13 mouse cellular contexts compared by ENCODE assay signal in the genomic region with DNA sequence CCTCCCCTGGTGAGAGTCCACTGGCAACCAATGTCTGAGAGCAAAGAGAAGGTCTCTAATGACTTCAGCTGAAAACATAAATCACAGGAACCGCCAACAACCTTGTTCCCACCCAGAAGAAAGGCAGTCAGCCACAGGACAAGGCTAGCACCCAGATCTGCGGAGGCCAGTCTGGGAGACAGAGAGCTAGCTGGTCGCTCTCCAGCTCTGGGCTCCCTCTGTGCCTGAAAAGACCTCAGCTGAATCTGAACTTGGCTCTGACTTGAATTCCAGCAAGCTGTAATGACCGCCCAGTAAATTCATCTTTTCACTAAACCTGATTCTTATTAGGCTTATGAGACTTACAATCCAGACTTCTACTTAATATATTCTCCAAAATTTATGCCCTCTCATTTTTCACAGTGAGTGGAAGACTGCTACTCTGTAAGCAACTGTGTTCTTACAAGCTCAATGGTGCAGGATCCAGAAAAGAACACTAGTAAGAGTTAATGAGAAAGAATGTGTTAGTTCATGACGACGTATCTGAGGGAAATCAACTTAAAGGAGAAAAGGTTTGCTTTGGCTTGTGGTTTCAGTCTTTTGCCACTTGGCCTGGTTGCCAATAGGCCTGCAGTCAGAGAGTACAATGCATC.
A peak's percentile ranks its signal among the peaks of the same experiment; 100 is the strongest.
DNase-seq lines count a peak whose midpoint lies in the region; ATAC-seq and TF ChIP-seq lines count a peak whose summit lies in the region.
"Had no signal": no experiment of that assay in that cellular context is flagged by ENCODE, and none has a peak within 500 bp of the region (broad histone marks: within the 10 kb centered on the region; RNA-seq: fewer than 3 reads in every experiment).

No protein-coding gene starts in this region.

- 0 out of 2 replicates have a peak, but pooled peaks have one; percentile 44 for ATAC-seq in limb, embryonic 13.5 days (ENCODE audit: low FRiP score, low read depth)
- ATAC-seq in limb, embryonic 14.5 days (ENCODE audit: low FRiP score, low read depth) = peak; percentile 53; the same call in 1 of the 2 replicates

- no peaks in the 10 kb centered on the region for H3K36me3 ChIP-seq in heart, embryonic 10.5 days
- no peaks in the 10 kb centered on the region for H3K36me3 ChIP-seq in limb, embryonic 13.5 days
- no peaks in the 10 kb centered on the region for H3K36me3 ChIP-seq in limb, embryonic 10.5 days
- no peaks in the 10 kb centered on the region for H3K36me3 ChIP-seq in limb, embryonic 14.5 days (ENCODE audit: control insufficient read depth, insufficient read depth, low read length)
- H3K36me3 ChIP-seq: liver, embryonic 13.5 days; neural tube, embryonic 15.5 days had no signal

- no peaks in the 10 kb centered on the region for H3K9me3 ChIP-seq in heart, embryonic 10.5 days
- no peaks in the 10 kb centered on the region for H3K9me3 ChIP-seq in limb, embryonic 13.5 days
- H3K9me3 ChIP-seq in limb, embryonic 10.5 days (replicated peaks) = no peaks in the 10 kb centered on the region
- H3K9me3 ChIP-seq in limb, embryonic 14.5 days (ENCODE audit: control insufficient read depth, low read length) = no peaks in the 10 kb centered on the region
- H3K9me3 ChIP-seq: liver, embryonic 13.5 days; neural tube, embryonic 15.5 days had no signal

- DNase-seq in heart, adult 11 months = peak; percentile 97
- DNase-seq in heart, embryonic 10.5 days (ENCODE audit: low spot score) = no peak
- no peak for DNase-seq in limb, embryonic 10.5 days (ENCODE audit: low spot score)
- peak; percentile 78 for DNase-seq in gastrocnemius, adult 2 months
- DNase-seq in limb, embryonic 14.5 days (ENCODE audit: low spot score) = peak; percentile 56
- DNase-seq in left cerebral cortex, adult 8-10 months (ENCODE audit: low spot score in 2 of 2) = no peak
- no peak for DNase-seq in left cerebral cortex, adult 11 months (ENCODE audit: low spot score)
- DNase-seq: adrenal gland, postnatal 25 days; cerebellum, postnatal 25 days; liver, embryonic 13.5 days had no signal

- TF ChIP-seq CTCF in gastrocnemius, adult 2 months (IDR thresholded peaks at IDR 0.05) = no peak

- intact Hi-C loops in gastrocnemius, adult 2 months (cut with DNase I) = loop anchor here (10.0 kb wide), 2 partner anchors 116 to 144 kb away; a partner anchor contains a TSS

- H3K4me2 ChIP-seq in limb, embryonic 13.5 days (replicated peaks) = no peak overlapping the region
- no peak overlapping the region for H3K4me2 ChIP-seq in limb, embryonic 14.5 days (replicated peaks; ENCODE audit: low read depth, low read length, severe bottlenecking)
- H3K4me2 ChIP-seq: liver, embryonic 13.5 days; neural tube, embryonic 15.5 days had no signal

- WGBS in heart, embryonic 10.5 days = 87% methylated on average over 6 of the region's 6 CpGs
- 62% methylated on average over 6 of the region's 6 CpGs for WGBS in limb, embryonic 13.5 days
- WGBS in limb, embryonic 10.5 days = 92% methylated on average over 6 of the region's 6 CpGs
- WGBS in limb, embryonic 14.5 days = 56% methylated on average over 6 of the region's 6 CpGs

- no peak overlapping the region for H3K9ac ChIP-seq in limb, embryonic 13.5 days
- no peak overlapping the region for H3K9ac ChIP-seq in limb, embryonic 14.5 days (ENCODE audit: low read depth, low read length, severe bottlenecking)
- H3K9ac ChIP-seq: liver, embryonic 13.5 days; neural tube, embryonic 15.5 days had no signal

- H3K4me1 ChIP-seq in heart, embryonic 10.5 days = no peaks in the 10 kb centered on the region
- H3K4me1 ChIP-seq in limb, embryonic 13.5 days = peaks cover 10% of the 10 kb centered on the region
- H3K4me1 ChIP-seq in limb, embryonic 10.5 days = peaks cover 3% of the 10 kb centered on the region; the same call in 1 of the 2 replicates
- H3K4me1 ChIP-seq in limb, embryonic 14.5 days (ENCODE audit: control insufficient read depth, insufficient read depth, low read length) = peaks cover 11% of the 10 kb centered on the region
- H3K4me1 ChIP-seq: liver, embryonic 13.5 days; neural tube, embryonic 15.5 days had no signal

- no peak overlapping the region for H3K4me3 ChIP-seq in heart, embryonic 10.5 days
- no peak overlapping the region for H3K4me3 ChIP-seq in limb, embryonic 13.5 days
- H3K4me3 ChIP-seq in limb, embryonic 10.5 days = no peak overlapping the region
- no peak overlapping the region for H3K4me3 ChIP-seq in gastrocnemius, adult 2 months
- H3K4me3 ChIP-seq in limb, embryonic 14.5 days (replicated peaks; ENCODE audit: low read length) = no peak overlapping the region
- H3K4me3 ChIP-seq: layer of hippocampus, adult 2 months; liver, embryonic 13.5 days; neural tube, embryonic 15.5 days had no signal

- no peaks in the 10 kb centered on the region for H3K27me3 ChIP-seq in heart, embryonic 10.5 days (ENCODE audit: insufficient read depth, poor library complexity, severe bottlenecking)
- no peaks in the 10 kb centered on the region for H3K27me3 ChIP-seq in limb, embryonic 13.5 days
- H3K27me3 ChIP-seq in limb, embryonic 10.5 days (ENCODE audit: low read depth, poor library complexity, severe bottlenecking) = no peaks in the 10 kb centered on the region
- H3K27me3 ChIP-seq in limb, embryonic 14.5 days (ENCODE audit: control insufficient read depth, insufficient read depth, low read length) = no peaks in the 10 kb centered on the region
- H3K27me3 ChIP-seq: liver, embryonic 13.5 days; neural tube, embryonic 15.5 days had no signal

- H3K27ac ChIP-seq in heart, embryonic 10.5 days = no peak overlapping the region
- H3K27ac ChIP-seq in limb, embryonic 13.5 days = no peak overlapping the region
- no peak overlapping the region for H3K27ac ChIP-seq in limb, embryonic 10.5 days
- peak overlapping the region; percentile 68 for H3K27ac ChIP-seq in gastrocnemius, adult 2 months
- peak overlapping the region; percentile 29; the same call in 1 of the 2 replicates for H3K27ac ChIP-seq in limb, embryonic 14.5 days (replicated peaks; ENCODE audit: low read depth, low read length)
- H3K27ac ChIP-seq: layer of hippocampus, adult 2 months; liver, embryonic 13.5 days; neural tube, embryonic 15.5 days had no signal

- no peak for TF ChIP-seq POLR2A in limb, embryonic 14.5 days (IDR thresholded peaks at IDR 0.05; ENCODE audit: borderline replicate concordance, extremely low read depth, insufficient read depth, insufficient read length)

Comparison
In these comparisons a context has a peak if more than half of its experiments do, and no peak if none do; other contexts are left out.
1. DNase-seq: peak in heart, adult 11 months (single experiment), gastrocnemius, adult 2 months (single experiment) and limb, embryonic 14.5 days (single experiment); none in heart, embryonic 10.5 days (single experiment), limb, embryonic 10.5 days (single experiment), left cerebral cortex, adult 8-10 months (0 of 2) and left cerebral cortex, adult 11 months (single experiment).
2. H3K27ac ChIP-seq: peak in gastrocnemius, adult 2 months (single experiment) and limb, embryonic 14.5 days (single experiment); none in heart, embryonic 10.5 days (single experiment), limb, embryonic 13.5 days (single experiment) and limb, embryonic 10.5 days (single experiment).